Mouse (Mus musculus) ovary, postnatal 14 days (tissue): ENCODE results near the gene Col5a3.

ENCODE experiments used
- DNase-seq: peaks from one replicate; pipeline ENCODE4 v3.0.0; 2022; ENCODE audit warnings: low spot score

Gene Col5a3

DNA sequence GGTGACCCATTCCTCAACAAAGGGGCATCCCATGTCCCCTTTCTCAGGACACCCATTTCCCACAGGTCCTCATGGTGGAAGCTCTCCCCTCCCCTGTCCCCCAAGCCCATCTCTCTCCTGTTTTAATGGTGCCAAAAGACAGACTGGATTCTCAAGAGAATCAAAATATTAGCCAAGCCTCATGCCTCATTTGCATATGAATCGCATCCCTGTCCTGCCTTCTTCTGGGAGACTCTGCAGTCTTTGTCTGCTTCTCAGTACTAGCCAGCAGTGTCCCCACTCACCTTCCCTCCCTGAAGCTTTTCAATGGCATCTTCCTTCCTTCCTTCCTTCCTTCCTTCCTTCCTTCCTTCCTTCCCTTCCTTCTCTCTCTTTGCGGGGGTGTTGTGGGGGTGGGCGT is 67.2 kb downstream of the Col5a3 start:
- no peak for DNase-seq

DNA sequence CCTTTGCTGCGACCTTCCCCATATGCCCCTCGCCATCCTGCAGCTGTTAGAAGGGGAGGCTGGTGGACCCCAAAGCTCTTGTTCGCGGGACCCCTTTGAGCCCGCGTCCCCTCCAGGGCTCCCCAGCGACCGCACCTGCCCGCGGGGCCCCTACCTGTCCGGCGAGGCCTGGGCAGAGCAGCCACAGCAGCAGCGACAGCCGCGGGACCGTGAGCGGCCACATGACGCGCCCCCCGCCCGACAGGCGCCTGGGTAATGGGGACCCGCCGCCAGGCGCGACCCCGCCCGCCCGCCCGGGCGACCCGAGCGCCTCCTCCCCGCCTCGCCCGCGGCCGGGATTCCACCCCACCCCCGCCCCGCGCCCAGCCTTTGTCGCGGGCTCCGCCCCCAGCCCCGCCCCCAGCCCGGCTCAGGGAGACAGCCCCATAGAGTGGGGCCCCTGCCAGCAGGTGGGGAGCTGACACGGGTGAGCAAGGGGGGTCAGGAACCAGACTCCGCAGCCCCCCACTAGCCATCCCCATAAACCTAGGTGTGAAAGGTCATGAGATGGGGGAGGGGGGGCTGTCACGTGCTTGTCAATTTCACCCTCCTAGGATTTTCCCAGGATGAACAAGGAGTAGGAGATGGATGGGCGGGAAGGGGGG is 68.7 kb downstream of the Col5a3 start, which contains the start of gene Olfm2:
Gene Olfm2 (minus strand): TSS at position 333 of the 644 bp plus-strand sequence.
- DNase-seq = no peak

DNA sequence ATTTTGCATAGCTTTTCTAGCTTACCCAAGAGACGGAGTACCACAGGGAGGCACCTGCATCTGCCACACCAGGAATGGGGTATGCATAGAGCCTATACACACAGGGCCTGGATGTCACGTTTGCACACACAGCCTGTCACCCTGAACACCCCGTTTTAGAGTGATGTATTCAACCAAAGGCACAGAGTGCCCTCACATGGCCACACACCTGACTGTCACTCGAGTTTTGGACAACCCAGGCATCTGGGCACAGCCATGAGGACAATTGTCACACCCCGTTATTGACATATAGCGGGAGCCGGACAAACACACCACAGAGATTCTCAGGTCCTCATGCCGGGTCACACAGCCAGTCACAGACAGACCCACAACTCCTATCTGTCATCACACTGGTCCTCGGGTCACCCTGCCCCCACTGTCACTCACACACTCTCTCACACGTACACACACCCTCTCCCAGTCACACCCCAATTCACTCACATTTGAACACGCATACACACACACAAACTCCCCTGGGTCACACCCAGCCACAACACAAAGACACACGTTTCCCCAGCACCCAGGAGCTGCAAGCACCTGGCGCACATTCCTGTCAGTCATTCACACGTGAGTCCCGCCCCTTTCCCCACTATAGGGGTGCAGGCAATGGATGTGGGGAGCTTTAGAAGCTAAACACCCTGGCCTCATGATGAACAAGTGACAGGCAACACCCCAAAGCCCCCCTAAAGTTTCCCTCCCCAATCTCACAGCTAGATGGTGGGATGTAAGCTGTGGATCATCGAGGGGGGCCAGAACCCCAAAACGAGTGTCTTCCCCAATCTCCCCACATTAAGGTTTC is 69.5 kb downstream of the Col5a3 start:
- no peak for DNase-seq

DNA sequence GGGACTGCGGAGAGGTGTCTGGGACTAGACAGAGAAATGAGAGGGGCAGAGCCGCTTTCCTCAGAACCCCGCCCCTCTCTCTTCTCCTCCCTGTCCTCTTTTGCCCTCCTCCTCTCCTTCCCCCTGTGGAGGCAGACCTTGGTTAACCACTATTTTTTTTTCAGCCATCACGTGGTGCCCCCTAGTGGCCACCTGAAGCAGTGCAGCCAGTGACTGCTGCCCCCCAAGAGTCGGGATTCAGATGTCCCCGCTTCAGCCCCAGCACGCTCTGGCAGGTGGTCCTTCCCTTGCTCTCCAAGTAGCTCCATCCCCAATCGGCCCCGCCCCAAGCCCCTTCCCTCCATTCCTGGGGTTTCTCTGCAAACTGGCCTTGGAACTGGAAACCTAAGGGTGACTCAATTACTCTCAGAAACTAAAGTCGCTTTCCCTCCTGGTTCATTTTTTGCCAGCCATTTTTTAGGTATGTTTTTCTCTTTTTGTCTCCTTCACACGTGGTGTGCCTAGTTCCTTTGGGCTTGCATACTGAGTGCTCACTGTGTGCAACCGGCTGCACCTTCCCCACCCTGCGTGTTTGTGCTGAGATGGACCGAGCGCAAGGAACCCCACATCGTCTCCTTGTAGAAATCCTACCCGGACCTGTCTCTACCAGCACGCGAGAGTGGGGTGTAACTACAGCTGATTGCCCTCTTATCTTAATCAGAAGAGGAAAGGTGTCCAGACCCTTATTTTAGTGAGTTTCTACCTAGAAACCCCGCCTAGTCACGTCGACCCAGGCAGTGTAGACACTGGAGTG is 70.7 kb downstream of the Col5a3 start:
- DNase-seq = no peak

DNA sequence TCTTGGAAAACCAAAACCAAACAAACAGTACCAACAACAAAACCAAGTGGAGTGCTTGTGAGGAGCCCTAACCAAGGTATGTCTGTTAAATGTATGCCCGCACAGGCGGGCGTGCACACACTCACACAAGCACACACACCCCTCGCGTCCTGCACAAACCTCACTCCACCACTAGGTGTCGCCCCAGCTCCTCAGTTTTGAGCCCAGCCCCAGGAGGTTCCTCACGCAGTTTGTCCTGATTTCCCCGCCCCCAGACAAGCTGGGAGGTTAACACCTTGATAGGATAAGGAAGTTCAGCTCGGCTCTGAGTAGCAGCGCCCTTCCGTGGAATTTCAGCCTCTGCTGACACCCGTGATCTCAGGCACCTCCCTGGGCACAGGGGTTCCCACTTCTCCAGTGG is 74.5 kb downstream of the Col5a3 start:
- DNase-seq = peak; percentile 84

DNA sequence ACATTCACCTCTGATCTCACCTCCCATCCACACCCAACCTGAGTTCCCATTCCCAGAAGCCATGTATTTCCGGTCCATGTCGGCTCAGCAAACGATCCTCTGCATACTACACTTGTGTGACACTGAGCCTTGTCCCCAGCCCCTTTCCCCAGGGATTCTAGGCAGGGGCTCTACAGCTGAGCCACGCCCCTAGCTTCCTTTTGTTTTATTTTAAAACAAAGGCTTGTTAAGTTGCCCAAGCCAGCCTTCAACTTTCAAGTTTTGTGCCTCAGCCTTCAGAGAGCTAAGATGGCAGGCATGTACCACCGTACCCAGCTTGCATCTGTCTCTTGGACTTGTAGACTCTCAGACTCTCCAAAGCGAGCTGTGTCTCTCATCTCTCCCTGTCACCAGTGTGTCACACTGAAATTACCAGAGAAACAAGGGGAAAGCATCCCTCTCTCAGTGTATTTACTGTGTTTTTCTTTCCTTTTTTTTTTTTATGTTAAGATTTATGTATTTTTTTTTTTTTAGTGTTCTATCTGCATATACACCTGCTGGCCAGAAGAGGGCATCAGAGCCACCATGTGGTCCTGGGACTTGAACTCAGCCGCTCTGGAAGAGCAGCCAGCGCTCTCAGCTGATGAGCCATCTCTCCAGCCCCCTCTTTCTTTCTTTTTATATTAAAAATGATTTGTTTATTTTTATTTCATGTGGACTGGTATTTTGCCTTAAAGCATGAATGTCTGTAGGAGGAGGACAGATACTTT is 76.4 kb downstream of the Col5a3 start:
- DNase-seq = no peak

DNA sequence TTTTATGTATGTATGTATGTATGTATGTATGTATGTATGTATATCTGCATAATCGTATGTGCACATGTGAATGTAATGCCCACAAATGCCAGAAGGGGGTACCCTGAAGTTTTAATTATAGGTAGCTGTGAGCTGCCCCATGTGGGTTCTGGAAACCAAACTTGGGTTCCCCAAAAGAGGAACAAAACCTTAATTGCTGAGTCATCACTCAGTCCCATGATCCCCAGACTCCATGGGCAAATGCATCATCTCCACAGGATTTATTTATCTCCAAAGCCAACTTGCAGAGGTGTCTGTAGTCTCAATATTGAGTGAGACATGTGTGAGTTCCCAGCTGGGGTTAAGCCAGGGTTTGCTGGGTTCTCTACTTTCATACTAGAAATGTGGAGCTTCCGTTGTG is 77.6 kb downstream of the Col5a3 start:
- DNase-seq = no peak

DNA sequence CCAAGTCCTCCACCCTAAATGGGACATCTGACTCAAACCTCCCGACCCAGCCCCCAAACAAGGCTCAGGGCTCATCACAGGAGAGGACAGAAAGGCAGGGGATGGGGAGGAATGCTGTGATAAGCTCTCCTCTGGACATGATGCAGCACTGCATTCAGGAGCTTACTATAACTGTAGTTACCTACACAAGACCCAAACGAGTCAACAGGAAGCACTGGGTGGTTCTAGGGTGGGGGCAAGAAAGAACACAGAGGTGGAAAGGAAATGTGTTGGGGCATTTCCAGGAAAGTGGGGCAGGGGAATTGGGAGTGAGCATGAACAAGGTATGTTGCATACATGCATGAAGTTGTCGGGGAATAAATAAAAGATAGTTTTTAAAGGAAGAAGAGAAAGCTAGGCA is 80.2 kb downstream of the Col5a3 start:
- no peak for DNase-seq

DNA sequence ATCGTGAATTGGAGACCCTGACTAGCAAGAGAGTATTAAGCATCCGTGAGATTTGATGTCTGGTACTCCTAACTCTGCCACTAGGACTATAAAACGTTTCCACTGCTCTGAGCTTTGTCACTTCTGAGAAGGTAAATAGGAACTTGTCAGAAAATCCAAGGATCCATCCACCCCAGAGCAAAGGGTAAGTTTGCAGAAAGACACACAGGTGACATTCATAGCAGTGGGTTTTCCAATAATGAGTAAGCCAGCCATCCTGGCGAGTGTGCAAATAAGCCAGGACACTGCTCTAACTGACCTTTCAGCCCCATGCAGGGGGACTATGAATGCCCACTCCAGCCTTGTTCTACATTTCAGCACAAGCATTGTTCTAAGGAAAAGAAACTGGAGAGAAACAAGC is 83.1 kb downstream of the Col5a3 start:
- DNase-seq = no peak

DNA sequence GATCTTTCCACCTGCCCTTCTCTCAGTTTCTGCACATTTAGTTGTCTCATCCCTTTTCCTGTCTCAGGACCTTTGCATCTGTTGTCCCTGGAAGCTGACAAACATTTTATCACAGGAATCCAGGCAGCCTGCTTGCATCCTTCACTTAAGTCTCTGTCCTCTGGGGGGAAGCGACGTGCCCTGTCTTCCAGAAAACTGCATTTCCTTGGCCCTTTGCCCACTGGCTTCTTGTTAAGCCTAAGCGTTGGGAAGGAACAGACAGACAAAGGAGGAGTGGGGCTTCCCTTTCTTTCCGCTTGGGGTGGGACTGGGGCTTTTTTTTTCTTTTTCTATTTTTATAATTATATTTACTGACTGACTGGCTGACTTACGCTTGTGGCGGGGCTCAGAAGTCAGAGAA is 85.4 kb downstream of the Col5a3 start:
- no peak for DNase-seq

DNA sequence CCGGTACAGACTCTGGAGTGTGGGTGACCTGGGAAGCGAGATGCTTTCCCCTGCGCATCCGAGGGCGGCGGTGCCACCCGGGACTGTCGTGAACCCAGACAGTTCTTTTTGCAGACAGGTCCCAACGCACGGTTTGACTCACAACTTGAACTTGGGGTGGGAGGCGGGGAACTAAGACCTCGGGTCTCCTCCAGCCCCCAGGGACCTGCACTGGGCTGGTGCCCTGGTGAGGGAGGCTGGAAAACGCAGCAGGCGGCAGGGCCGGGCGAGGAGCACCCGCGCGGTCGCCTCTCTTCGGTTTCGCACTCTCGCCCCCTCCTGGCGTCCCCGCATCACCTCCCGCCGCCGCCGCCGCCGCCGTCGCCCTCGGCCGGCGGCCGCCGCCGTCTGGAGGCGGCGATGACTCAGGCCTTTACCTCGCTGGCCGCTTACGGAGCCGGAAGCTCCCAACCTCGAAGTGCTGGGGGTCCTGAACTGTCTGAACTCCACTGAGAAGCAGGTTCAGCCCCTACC is 87.2 kb downstream of the Col5a3 start:
- peak; percentile 28 for DNase-seq

DNA sequence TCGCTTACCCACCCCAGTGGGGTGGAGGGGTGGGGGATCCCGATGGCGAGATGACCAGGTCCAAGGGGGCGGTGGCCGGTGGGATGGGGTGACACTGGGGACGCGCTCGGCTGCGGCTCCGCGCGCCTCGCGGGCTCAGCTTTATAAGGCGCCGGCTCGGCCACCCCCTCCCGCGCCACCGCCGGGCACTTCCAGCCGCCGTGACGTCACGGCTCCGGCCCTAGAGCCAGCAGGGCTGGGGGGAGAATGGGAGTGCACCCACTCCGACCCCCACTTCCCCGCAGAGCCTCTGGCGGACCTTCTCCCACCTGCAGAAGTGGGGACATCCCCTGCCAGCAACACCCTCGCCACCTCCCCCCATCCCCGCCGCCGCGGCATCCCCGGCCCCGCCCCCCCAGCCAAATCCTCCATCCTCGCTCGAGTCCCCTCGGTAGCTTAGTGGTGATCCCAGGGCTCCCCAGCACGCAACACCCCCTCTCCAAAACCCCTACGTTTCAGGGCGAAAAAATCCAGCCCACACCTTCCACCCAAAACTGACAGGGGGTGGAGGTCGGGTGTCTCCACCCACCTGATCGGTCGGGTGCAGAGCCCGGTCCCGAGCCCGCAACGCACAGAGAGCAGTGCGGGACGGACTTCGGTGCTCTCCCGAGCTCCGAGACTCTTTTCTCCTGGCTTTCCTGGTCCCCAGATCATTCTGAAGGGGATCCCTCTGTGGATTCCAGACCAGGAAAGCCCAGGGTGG is 87.8 kb downstream of the Col5a3 start:
- no peak for DNase-seq

DNA sequence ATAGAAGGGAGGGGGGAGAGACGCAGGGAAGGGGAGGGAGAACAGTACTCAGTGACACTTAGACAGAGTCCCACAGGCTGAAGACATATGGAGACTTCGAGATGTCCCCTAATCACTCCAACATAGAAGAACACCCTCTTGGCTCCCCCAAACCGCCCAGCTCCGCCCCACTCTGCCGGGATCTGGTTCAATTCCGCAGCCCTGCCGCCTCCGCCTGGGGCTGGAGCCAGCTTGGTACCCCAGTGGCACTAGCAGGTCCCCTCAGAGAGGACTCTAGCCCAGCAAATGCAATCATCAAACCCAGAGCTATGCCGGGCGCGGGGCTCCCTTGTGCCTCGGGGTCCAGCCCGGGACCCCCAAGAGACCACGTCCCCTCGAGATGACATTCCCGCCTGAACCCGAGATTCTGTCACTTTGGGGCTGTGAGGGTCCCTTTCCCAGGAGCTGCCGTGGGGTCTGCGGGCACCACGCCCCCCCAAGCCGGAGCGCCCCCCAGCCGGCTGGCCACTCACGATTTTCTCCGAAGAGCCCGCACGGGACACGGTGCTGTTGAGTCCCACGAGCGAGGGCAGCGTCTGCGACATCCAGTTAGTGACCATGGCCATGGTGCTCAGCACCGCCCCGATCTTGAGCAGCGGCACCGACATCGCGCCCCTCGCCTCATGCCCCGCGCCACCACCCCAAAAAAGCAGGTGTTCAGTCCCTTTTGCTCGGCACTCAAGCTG is 88.6 kb downstream of the Col5a3 start:
- DNase-seq = no peak

DNA sequence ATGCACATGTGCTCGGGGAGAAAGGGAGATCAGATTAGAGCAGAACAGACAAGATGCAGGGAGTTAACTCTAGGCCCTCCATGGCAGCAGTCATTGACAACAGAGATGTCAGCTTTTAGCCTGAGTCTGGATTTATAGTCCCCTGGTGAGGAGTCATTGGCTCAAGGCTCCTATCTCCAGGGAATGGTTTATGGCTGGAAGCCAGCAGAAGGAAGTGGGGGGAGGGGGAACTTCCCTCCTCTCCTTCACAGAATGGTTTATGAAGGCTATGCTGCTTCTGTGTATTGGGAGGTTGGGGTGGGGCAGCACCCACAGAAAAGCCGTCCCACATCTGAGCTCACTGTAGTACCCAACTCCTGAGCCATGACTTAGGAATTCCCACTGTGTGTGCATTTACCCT is 93.3 kb downstream of the Col5a3 start:
- DNase-seq = no peak
